Mouse (Mus musculus) midbrain, embryonic 14.5 days (tissue): ENCODE measurements at regions not wholly inside any gene's neighbourhood (a gene's known extent, or its start where the extent isn't known, plus 50 kb on each side); places are given as distances from the start of the nearest gene placed in this dataset.

Source experiments
- ATAC-seq: fragments of 200-750 bp; cut with Nextera tagmentation; 2 replicates; pipeline ENCODE4 v1.8.0; 2017; ENCODE audit warnings: moderate number of reproducible peaks, moderate library complexity; ENCODE audit not compliant: low FRiP score, low TSS enrichment
- DNase-seq: peaks from one replicate; pipeline ENCODE4 v3.0.0-alpha.2; 2015
- H3K27ac ChIP-seq: fragments of 300-500 bp; sonication (generic); replicated peaks from 2 replicates; pipeline ENCODE4 v1.5.1; 2014; ENCODE audit warnings: mild to moderate bottlenecking, low read depth, low read length, moderate library complexity
- H3K27me3 ChIP-seq: fragments of 300-500 bp; sonication (generic); 2 replicates; pipeline ENCODE4 v1.6.1; 2014; ENCODE audit warnings: low read length, control low read depth, mixed read lengths; ENCODE audit not compliant: control insufficient read depth, insufficient read depth
- H3K36me3 ChIP-seq: fragments of 300-500 bp; sonication (generic); 2 replicates; pipeline ENCODE4 v1.6.1; 2014; ENCODE audit warnings: low read length, control low read depth; ENCODE audit not compliant: control insufficient read depth, insufficient read depth
- H3K4me1 ChIP-seq: fragments of 300-500 bp; sonication (generic); 2 replicates; pipeline ENCODE4 v1.6.1; 2014; ENCODE audit warnings: mild to moderate bottlenecking, antibody characterized with exemption, low read length, control low read depth; ENCODE audit not compliant: control insufficient read depth, insufficient read depth
- H3K4me2 ChIP-seq: fragments of 300-500 bp; sonication (generic); 2 replicates; pipeline ENCODE4 v1.6.1; 2014; ENCODE audit warnings: mild to moderate bottlenecking, low read length, moderate library complexity
- H3K4me3 ChIP-seq: fragments of 300-500 bp; sonication (generic); replicated peaks from 2 replicates; pipeline ENCODE4 v1.5.1; 2014; ENCODE audit warnings: low read depth, low read length
- H3K9ac ChIP-seq: fragments of 300-500 bp; sonication (generic); replicated peaks from 2 replicates; pipeline ENCODE4 v1.6.1; 2014; ENCODE audit warnings: mild to moderate bottlenecking, low read length, moderate library complexity
- H3K9me3 ChIP-seq: fragments of 300-500 bp; sonication (generic); 2 replicates; pipeline ENCODE4 v1.6.1; 2016; ENCODE audit warnings: low read length, control low read depth, mixed read lengths; ENCODE audit not compliant: control insufficient read depth
- WGBS: fragments of 180-500 bp; shearing (Covaris S2); extraction: QIAGEN DNeasy Blood & Tissue Kit; methylation state at CpG from one replicate; pipeline ENCODE4 v1.1.7; 2014; 5-methylcytosine and 5-hydroxymethylcytosine counted together

DNA sequence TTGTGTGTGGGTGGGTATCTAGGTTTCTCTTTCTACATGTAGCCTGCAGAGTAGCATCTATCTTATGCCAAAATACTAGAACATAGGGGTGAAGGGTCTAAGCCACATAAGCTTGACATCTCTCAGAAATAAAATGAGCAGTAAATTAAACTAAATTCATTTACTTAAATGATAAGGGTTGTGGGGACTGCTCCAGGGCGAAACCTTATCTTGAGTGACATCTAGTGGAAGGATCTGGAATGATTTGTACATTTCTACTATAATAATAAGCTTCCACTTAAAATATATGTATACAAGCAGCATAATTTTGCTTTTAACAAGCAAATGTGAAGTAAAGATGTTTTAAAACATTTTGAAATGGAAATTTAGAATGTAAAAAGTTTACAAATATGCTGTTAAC lies 271.4 kb downstream of the Vgll3 start:
- H3K4me3 ChIP-seq, result no peak overlapping the region
- H3K9ac ChIP-seq, result no peak overlapping the region
- no peaks in the 10 kb centered on the region for H3K4me1 ChIP-seq
- no peak overlapping the region for H3K27ac ChIP-seq
- no peaks in the 10 kb centered on the region for H3K27me3 ChIP-seq
- no peaks in the 10 kb centered on the region for H3K9me3 ChIP-seq
- WGBS, result 13% methylated on average over 1 of the region's 1 CpGs
- 0 out of 2 replicates have a peak, but pooled peaks have one; percentile 6 for ATAC-seq
- DNase-seq, result peak; percentile 71
- H3K4me2 ChIP-seq, result no peak overlapping the region
- H3K36me3 ChIP-seq, result no peaks in the 10 kb centered on the region

GRCm38 (mm10) chr16:66092766-66093165 lies 277.7 kb downstream of the Vgll3 start:
- DNase-seq (peak; percentile 15), ATAC-seq (no peak)
- 9% methylated on average over 4 of the region's 4 CpGs for WGBS

DNA sequence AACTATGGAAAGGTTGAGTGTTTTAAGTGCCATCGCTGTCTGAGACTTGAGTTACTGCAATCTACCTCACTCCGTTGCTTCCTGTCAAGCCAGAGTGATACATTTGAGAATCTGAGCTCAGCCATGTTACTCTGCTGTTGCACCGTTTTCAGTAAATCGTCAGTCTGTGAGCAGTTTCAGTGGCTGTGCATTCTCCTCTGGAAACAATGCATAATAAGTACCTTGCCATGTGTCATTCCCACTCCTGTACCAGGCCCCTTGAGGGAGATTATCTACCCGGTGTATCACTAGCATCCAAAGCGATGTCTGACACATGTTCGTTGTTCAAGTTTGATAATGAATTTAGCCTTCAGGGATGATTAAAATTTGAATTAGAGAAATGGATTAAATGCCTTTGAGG lies 280.6 kb downstream of the Vgll3 start:
- ATAC-seq (peak; percentile 62; the same call in 1 of the 2 replicates), DNase-seq (peak; percentile 58)
- Histone ChIP-seq H3K27ac (no peak overlapping the region), H3K27me3 (no peaks in the 10 kb centered on the region), H3K9me3 (no peaks in the 10 kb centered on the region), H3K4me3 (no peak overlapping the region), H3K4me1 (no peaks in the 10 kb centered on the region), H3K36me3 (no peaks in the 10 kb centered on the region), H3K4me2 (0 out of 2 replicates have a peak overlapping the region, but pooled peaks have one; percentile 3), H3K9ac (no peak overlapping the region)
- WGBS, result 40% methylated on average over 7 of the region's 7 CpGs

More at GRCm38 (mm10) chr16:66092766-66093165, 277.7 kb downstream of the Vgll3 start:
- Histone ChIP-seq H3K9ac (no peak overlapping the region), H3K4me2 (no peak overlapping the region), H3K4me3 (no peak overlapping the region), H3K9me3 (no peaks in the 10 kb centered on the region), H3K36me3 (no peaks in the 10 kb centered on the region), H3K27ac (no peak overlapping the region), H3K27me3 (no peaks in the 10 kb centered on the region), H3K4me1 (no peaks in the 10 kb centered on the region)

GRCm38 (mm10) chr16:66117930-66118329 lies 302.9 kb downstream of the Vgll3 start:
- 89% methylated on average over 3 of the region's 3 CpGs for WGBS

GRCm38 (mm10) chr16:66137755-66138154 lies 322.7 kb downstream of the Vgll3 start:
- DNase-seq, result no peak
- WGBS, result 86% methylated on average over 3 of the region's 3 CpGs
- no peak for ATAC-seq
- Histone ChIP-seq H3K27me3 (no peaks in the 10 kb centered on the region), H3K4me1 (no peaks in the 10 kb centered on the region), H3K9ac (no peak overlapping the region), H3K27ac (no peak overlapping the region), H3K9me3 (no peaks in the 10 kb centered on the region), H3K4me3 (no peak overlapping the region), H3K4me2 (no peak overlapping the region), H3K36me3 (no peaks in the 10 kb centered on the region)

More at GRCm38 (mm10) chr16:66117930-66118329, 302.9 kb downstream of the Vgll3 start:
- no peak for DNase-seq
- Histone ChIP-seq H3K27me3 (no peaks in the 10 kb centered on the region), H3K4me3 (no peak overlapping the region), H3K9ac (no peak overlapping the region), H3K4me1 (no peaks in the 10 kb centered on the region), H3K4me2 (no peak overlapping the region), H3K36me3 (no peaks in the 10 kb centered on the region), H3K27ac (no peak overlapping the region), H3K9me3 (no peaks in the 10 kb centered on the region)
- no peak for ATAC-seq

DNA sequence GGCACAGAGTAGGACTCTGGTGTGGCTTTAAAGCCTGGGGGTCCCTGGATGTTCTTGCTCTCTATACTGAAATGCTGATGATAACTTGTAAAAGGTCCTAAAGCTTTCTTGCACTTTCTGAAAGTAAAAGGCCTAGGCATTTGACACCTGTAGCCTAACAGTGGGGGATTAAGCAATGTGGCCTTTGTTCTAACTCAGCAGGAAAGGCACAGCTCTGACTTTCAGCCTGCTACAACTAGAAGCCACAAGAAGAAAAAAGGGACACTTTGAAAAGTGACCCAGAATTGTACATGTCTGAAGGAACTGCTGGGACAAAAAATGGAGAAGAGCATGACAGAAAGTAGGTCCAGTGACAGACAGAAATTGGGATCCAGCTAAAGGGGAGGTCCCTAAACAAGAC lies 329.7 kb downstream of the Vgll3 start:
- Histone ChIP-seq H3K36me3 (no peaks in the 10 kb centered on the region), H3K9ac (no peak overlapping the region), H3K27ac (no peak overlapping the region), H3K4me3 (no peak overlapping the region), H3K4me1 (no peaks in the 10 kb centered on the region), H3K9me3 (no peaks in the 10 kb centered on the region), H3K4me2 (no peak overlapping the region), H3K27me3 (no peaks in the 10 kb centered on the region)
- DNase-seq (no peak), ATAC-seq (no peak)

DNA sequence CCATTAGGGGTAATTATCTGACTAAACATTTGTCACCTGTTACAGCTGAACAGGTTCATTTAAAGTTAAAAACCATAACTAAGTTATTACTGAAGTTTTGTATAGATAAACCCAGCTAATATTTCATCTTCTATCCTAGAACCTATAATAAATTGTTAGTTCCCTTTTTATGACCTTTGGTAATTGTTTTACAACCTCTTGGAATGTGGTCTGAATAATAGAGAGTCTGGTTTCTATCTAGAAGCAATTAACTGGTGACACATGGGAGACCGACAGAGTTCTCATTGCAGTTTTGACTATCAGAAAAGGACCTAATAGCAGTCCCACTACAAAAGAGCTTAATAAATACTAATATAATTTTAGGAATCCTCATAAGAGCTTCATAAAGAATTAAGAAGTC lies 330.2 kb downstream of the Vgll3 start:
- Histone ChIP-seq H3K9ac (no peak overlapping the region), H3K4me2 (no peak overlapping the region), H3K36me3 (no peaks in the 10 kb centered on the region), H3K4me3 (no peak overlapping the region), H3K4me1 (no peaks in the 10 kb centered on the region), H3K27me3 (no peaks in the 10 kb centered on the region), H3K27ac (no peak overlapping the region), H3K9me3 (no peaks in the 10 kb centered on the region)
- ATAC-seq, result no peak
- 84% methylated on average over 1 of the region's 1 CpGs for WGBS
- no peak for DNase-seq

GRCm38 (mm10) chr16:66168289-66168688 lies 353.2 kb downstream of the Vgll3 start:
- Histone ChIP-seq H3K4me3 (no peak overlapping the region), H3K9me3 (no peaks in the 10 kb centered on the region), H3K27me3 (no peaks in the 10 kb centered on the region), H3K4me2 (no peak overlapping the region), H3K9ac (no peak overlapping the region), H3K4me1 (no peaks in the 10 kb centered on the region), H3K36me3 (no peaks in the 10 kb centered on the region), H3K27ac (no peak overlapping the region)
- DNase-seq, result no peak
- ATAC-seq, result no peak
- 87% methylated on average over 2 of the region's 2 CpGs for WGBS

- Histone ChIP-seq H3K4me3 (no peak overlapping the region), H3K9ac (no peak overlapping the region), H3K9me3 (no peaks in the 10 kb centered on the region), H3K27me3 (no peaks in the 10 kb centered on the region), H3K4me1 (no peaks in the 10 kb centered on the region), H3K36me3 (no peaks in the 10 kb centered on the region), H3K4me2 (no peak overlapping the region), H3K27ac (no peak overlapping the region)
- ATAC-seq, result no peak
- DNase-seq, result peak; percentile 86
- WGBS, result 23% methylated on average over 2 of the region's 2 CpGs
Observed at GRCm38 (mm10) chr16:66190801-66191200, 375.7 kb downstream of the Vgll3 start.
